Mouse (Mus musculus) ZHBTc4 (cell line): ENCODE measurements at regions not wholly inside any gene's neighbourhood (a gene's known extent, or its start where the extent isn't known, plus 50 kb on each side); places are given as distances from the start of the nearest gene placed in this dataset.

ENCODE experiments used
- DNase-seq: peaks from one replicate; pipeline ENCODE4 v3.0.0-alpha.2; 2011; ENCODE audit warnings: low read depth, low spot score

DNA sequence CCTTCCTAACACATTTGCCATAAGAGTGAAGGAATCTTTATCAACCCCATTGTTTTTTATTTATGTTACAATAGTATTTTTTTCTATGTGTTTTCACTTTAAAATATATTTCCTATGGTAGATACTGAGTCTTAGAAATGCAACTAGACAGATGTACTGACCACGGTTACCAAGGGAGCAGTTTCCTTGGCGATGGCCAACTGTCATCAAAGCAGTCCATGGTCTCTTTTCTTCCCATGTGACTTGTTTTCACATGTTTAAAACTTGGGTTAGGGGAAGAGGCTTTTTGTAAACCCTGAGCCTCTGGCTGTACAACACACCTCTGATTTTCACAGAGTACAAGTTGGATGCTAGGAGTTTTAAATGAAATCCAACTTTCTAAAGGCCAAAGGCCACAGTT lies 411.9 kb upstream of the Gm765 start:
- no peak for DNase-seq

GRCm38 (mm10) chr6:98748618-98749017 lies 406.1 kb upstream of the Gm765 start:
- no peak for DNase-seq

- DNase-seq, result no peak
Measured at GRCm38 (mm10) chr6:98746976-98747375, 404.4 kb upstream of the Gm765 start.

DNA sequence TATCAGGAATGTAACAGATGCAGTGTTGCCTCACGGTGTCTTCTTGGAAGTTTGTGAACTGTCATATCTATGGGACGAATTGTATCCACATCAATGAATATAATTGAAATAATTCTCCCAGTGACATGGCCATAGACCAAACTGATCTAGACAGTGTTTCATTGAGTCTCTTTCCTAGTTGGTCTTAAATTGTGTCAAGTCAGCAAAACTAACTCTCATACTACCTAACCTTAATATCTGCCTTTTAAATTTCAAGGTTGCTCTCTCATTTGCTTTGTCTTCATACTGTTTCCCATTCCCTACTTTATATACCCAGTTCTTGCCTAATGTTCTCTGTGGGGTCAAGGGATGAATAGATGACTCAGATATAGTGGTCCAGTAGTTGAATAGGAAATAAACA lies 397.9 kb upstream of the Gm765 start:
- DNase-seq, result no peak

- DNase-seq, result no peak
Measured at GRCm38 (mm10) chr6:98731010-98731530, 388.5 kb upstream of the Gm765 start.

DNA sequence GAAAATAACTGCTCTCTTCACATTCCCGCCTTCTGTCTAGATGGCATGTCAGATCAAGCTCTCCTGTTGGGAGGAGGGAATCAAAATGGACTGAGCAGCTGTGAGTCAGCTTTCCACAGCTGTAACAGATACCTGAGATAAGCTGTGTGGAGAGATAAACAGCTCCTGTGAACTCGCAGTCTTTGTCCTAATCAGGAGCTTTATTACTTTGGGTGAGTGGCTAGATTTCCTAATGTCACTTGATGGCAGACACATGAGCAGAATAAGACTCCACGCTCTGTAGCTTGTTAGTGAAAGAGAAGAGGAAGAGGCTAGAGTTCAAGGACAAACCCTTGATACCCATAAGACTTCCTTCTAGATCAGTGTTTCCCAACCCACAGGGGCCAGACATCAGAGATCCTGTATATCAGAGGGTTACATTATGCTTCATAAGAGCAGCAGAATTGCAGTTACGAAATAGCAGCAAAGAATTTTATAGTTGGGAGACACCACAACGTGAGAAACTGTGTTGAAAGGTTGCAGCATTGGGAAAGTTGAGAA lies 384.1 kb upstream of the Gm765 start:
- DNase-seq, result no peak

- DNase-seq, result no peak
Measured at GRCm38 (mm10) chr6:98704887-98705622, 362.5 kb upstream of the Gm765 start.

DNA sequence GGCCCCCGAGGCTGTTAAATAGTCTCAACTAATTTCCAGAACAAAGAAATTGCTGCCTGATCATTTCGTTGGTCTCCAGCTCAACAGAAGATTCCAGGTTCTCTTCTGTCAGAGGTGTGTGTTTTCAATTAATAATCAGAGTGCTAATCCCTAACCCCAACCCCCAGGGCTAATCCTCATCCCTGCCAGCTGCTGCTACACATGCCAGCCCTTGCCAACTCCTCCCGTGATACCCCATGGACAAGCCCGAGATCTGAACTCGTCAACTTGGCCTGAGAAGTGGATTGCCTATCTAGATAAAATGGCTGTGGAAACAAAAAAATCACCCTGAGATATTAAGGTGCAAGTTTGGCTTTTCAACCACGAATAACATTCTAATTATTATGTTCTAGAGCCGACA lies 355.0 kb upstream of the Gm765 start:
- DNase-seq, result no peak

GRCm38 (mm10) chr6:98693411-98693810 lies 350.9 kb upstream of the Gm765 start:
- no peak for DNase-seq

DNA sequence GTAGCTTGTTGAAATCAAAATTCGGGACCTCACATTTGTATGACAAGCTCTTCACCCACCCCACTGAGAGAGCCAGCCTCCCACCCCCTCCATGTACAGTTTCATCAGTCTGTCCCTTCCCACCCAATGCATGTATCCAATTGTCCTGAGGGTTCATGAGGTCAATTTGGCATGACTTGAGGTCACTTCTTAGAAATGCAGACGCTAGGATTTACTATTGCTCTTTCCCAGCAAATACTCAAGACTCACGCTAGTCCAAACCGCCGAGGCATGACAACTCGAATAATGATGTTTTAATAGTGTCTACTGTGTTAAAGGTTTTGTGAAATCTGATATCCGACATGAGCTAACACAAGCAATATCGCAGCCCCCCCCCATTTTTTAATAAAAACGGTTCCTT lies 347.6 kb upstream of the Gm765 start:
- DNase-seq, result no peak

DNA sequence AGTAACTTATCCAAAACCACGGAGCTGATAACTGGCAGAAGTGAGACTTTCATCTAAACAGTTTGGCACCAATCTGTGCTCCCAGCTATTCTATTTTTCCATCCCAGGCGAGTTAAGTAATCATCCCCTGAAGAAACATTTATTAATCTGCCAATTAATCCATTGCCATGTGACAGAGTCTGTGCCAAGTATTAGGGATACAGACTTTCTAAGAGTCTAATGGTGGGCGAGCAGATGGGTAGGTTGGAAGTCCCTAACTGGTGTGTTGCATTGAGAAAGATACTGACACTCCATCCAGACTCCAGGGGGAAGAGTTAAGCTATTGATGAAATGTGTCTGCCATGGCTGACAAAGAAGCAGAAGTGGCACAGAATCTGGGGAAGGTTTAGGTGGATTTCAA lies 346.8 kb upstream of the Gm765 start:
- no peak for DNase-seq

DNA sequence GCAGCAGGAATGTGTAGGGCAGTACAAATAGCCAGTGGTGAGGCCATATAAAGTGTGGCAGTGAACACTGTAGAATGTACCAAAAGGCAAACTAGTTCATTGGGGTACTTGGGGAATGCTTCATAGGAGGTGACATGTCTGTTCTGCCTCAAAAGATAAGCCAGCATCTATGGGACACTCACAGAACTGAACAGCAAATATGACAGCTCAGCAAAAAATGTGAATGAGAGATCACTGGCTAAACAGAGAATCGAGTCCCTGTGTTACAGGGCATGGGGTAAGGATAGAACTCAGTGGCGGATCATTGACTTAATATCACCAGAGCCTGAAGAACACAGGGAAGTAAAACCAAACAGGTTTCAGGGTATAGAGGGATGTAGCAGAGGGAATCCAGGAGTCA lies 346.1 kb upstream of the Gm765 start:
- DNase-seq, result no peak

DNA sequence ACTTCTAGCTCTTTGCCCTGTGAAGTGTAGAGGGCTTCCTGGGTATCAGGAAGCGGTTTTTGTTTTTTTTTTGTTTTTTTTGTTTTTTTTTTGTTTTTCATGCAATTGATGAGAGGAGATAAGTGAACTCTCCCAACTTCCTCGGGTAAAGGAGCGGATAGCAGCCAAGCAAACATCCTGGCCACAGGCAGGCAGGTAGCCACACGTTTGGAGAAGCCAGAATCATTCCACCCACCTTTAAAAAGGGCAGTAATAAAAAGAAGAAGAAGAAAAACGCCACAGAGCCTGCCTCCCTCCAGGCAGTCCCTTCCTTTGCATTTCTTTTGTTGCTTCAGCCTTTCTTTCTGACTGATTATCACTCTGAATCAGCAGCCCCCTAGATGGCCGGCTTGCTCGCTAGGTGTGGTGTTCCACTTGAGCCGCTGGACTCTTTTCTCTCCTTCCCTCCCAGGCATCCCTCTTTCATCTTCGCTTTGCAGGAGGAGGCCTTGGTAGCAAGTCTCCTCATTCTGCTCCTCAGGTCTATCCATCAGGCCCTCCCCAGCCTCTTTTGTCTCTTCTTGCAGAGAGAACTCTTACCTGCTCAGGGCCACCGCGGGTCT lies 323.9 kb upstream of the Gm765 start:
- DNase-seq, result peak; percentile 23

- no peak for DNase-seq
Measured at GRCm38 (mm10) chr6:98651827-98652226, 309.3 kb upstream of the Gm765 start.

DNA sequence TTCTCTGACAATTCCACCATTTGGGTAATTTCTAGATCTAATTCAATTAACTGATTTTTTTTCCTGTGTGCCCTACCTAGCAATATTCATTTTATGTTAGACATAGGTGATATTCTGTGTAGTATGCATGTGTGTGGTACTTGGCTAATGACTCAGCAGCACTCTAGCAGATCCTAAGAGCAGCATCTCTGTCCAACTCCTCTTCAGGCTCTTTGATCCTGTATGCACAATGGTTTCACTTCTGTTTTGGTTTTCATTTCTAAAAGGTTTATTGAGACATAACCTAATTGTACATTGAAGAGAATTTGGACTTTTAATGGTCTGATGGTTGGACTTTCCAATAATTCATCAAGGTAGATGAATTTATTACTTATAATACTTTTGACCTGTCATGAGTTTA lies 308.8 kb upstream of the Gm765 start:
- no peak for DNase-seq

DNA sequence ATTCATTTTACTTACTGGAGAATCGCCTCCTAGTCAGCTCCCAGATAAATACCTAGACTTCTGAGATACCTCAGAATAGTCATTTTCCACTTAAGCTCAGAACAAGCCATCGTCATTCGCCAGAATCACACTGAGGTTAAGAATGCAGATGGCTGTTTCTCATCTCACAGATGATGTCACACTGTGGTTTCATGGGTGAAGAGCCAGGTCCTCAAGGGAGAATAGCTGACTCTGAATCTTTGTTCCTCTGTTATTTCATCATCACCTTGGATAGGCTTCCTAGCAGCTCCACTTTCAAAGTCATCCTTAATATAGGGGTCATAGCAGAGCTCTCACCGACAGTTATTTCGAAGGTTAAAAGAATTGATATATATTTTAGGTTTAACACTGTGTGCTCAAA lies 297.8 kb upstream of the Gm765 start:
- no peak for DNase-seq

GRCm38 (mm10) chr6:98635816-98636215 lies 293.3 kb upstream of the Gm765 start:
- no peak for DNase-seq

DNA sequence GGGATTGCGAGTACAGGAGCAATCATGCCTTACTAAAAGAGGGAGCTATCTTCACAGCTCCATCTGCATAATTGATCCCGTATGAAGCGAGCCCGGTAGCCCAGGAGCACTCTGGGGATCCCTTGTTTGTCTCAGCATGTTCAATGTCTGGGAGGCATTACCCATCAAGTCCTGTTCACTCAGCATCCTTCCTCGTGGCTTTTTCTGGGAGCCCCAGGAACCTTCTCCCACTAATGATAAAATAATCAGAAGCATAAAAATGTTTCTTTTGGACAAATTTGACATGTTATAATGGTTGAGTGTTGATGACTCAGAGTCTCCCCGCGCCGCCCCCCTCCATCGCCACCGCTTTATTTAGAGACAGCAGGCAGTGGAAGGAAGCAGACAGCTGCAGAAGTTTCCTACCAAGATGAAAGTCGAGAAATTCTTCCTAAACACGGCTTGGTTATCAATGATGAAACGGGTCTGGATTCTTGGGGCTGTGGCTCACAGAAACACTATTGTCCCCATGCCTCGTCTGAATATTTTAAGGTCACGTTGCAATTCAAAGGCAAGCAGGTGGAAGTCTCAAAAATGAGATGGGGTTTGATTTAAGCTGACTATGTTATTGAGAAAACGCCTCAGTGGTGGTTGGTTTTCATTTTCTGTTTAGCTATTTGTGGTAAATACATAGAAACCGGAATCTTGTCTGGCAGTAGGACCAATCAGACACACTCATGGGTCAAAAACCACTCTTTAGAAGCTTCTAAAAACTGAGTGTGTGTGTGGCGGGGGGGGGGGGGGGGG lies 289.9 kb upstream of the Gm765 start:
- no peak for DNase-seq

DNA sequence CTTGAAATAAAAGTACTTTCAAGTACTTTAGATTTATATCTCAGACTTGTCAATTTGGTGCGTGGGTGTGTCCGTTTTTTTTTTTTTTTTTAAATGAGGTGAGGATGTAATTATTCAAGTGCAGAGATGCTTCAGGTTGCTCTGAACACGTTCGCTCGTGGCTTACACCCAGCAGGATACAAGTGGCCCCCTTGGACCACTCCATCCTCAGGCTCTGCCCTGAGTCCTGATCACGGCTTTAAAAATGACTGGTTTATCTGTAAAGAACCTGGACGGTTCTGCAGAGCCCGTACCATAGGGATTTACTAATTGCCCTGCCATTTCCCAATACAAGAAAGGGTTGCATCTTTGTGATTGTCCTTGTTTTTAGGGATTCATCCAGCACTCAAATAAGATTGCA lies 288.7 kb upstream of the Gm765 start:
- no peak for DNase-seq

DNA sequence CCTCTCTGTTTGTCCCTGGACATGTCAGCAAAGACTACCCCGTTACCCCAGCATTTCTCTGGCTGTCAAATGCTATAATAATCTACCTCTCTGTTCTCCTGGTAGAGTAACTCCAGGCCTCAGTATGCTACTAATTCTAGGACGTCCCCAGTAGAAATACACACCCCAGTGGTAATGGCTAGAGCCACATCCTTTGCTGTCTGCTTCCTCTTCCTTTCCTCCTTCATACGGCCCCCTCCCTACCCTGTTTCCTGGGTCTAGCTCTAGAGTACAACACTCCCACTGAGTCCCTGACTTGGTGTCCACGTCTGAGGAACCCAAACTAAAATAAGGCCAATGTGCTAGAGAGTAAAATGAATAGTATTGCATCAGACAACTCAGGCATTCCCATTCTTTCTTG lies 287.1 kb upstream of the Gm765 start:
- DNase-seq, result no peak

DNA sequence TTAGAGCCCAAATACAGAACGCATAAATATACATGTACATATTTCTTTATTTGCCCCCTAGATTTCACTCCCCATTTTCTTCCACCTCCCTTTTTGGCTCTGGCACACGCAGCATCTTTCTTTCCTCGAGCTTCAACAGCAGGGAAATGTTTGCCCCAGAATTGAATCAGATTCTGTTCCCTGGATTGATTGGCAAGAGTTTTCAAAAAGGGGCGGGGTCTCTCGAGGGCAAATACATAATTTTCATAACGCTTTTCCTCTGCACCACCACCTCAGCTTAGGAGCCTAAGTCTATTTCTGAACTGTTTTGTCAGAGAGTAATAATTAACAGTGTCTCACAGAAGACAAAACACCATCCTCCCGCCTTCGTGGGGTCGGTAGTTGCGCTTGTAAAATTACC lies 283.9 kb upstream of the Gm765 start:
- DNase-seq, result no peak

GRCm38 (mm10) chr6:98620886-98621285 lies 278.3 kb upstream of the Gm765 start:
- DNase-seq, result no peak
